Mouse (Mus musculus): Measurements from ENCODE around the gene Bpi. TPM values are rescaled to one million over a fixed set of nuclear protein-coding genes. Genes with fewer than 3 reads are reported as not detected.

The Bpi gene
- polyA plus RNA-seq, 1 experiment from 2014 or later, result not detected

GRCm38 (mm10) chr2:158225301-158225700 is 32.6 kb upstream of the Bpi start:
- Histone ChIP-seq H3K4me1 (no peaks in the 10 kb centered on the region; the same call in 1 of the 2 replicates), H3K9ac (no peak overlapping the region), H3K36me3 (no peaks in the 10 kb centered on the region), H3K9me3 (replicated peaks) (no peaks in the 10 kb centered on the region), H3K4me2 (no peak overlapping the region), H3K27me3 (replicated peaks) (peaks cover 50% of the 10 kb centered on the region), H3K27ac (no peak overlapping the region), H3K4me3 (no peak overlapping the region)
- 58% methylated on average over 5 of the region's 5 CpGs for WGBS (ENCODE audit: insufficient replicate concordance)
- ATAC-seq, result no peak

GRCm38 (mm10) chr2:158228670-158229502 is 29.0 kb upstream of the Bpi start, which contains the start of gene D630003M21Rik:
D630003M21Rik (minus strand) TSS chr2:158229222.
- no peak within 1 kb of the TSS for H3K27ac ChIP-seq

DNA sequence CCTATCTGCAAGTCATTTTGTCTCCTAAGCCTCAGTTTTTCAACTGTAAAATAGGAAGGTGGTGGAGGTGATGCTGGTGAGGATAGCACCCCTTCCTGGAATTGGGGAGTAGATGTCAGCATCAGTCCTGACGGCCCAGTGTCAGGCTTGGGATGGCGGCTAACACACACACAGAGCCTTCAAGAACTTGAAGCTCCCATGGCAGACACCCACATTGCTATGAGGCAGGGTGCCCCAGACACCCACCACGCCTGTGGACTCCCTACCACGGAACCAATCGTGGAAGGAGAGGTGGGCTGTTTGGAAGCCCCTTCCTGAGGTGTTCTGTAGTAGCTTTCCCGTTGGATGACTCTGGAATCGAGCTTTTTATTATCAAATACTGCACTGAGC is 28.4 kb upstream of the Bpi start:
- WGBS (ENCODE audit: insufficient replicate concordance), result 17% methylated on average over 7 of the region's 7 CpGs
- Histone ChIP-seq H3K9ac (no peak overlapping the region), H3K36me3 (no peaks in the 10 kb centered on the region), H3K4me1 (no peaks in the 10 kb centered on the region; the same call in 1 of the 2 replicates), H3K27ac (no peak overlapping the region), H3K27me3 (replicated peaks) (peaks cover 62% of the 10 kb centered on the region), H3K4me2 (peak overlapping the region; percentile 67), H3K4me3 (peak overlapping the region; percentile 39), H3K9me3 (replicated peaks) (no peaks in the 10 kb centered on the region)
- no peak for ATAC-seq

More at GRCm38 (mm10) chr2:158228670-158229502, 29.0 kb upstream of the Bpi start, which contains the start of gene D630003M21Rik:
- no peaks in the 10 kb centered on the region; the same call in 1 of the 2 replicates for H3K4me1 ChIP-seq
- H3K27me3 ChIP-seq (replicated peaks), result peaks cover 62% of the 10 kb centered on the region
- ATAC-seq, result peak; percentile 57
- no peaks in the 10 kb centered on the region for H3K9me3 ChIP-seq (replicated peaks)
- 2% methylated on average over 45 of the region's 55 CpGs for WGBS (ENCODE audit: insufficient replicate concordance)
- H3K36me3 ChIP-seq, result no peaks in the 10 kb centered on the region
- H3K4me3 ChIP-seq, result peak within 1 kb of the TSS; percentile 39
- peak within 1 kb of the TSS; percentile 67 for H3K4me2 ChIP-seq
- no peak within 1 kb of the TSS for H3K9ac ChIP-seq

- Histone ChIP-seq H3K9me3 (replicated peaks) (no peaks in the 10 kb centered on the region), H3K27ac (no peak overlapping the region), H3K4me1 (no peaks in the 10 kb centered on the region; the same call in 1 of the 2 replicates), H3K36me3 (no peaks in the 10 kb centered on the region), H3K4me3 (no peak overlapping the region), H3K27me3 (replicated peaks) (peaks cover 56% of the 10 kb centered on the region), H3K4me2 (no peak overlapping the region), H3K9ac (no peak overlapping the region)
- 60% methylated on average over 6 of the region's 6 CpGs for whole genome bisulfite sequencing (ENCODE audit: insufficient replicate concordance)
- ATAC-seq, result no peak
Observed at GRCm38 (mm10) chr2:158230617-158231016, 27.3 kb upstream of the Bpi start.

DNA sequence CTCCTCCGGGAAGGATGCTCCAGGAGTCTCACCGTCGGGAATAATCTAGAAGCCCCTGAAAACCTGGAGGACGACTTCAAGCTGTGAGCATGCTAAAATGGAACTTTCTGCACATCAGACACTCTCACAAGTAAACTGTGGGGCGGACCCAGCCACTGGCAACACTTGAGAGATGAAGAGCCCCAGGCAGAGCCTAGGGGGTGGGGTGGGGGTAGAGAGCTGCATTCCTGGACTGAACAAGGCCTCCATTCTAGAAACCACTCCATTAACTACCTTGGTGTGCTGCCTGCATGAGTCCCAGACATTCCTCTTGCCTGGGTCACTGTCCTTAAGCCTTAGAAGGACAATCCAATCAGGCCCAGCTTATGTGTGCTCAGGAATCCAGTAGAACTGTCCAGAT is 26.8 kb upstream of the Bpi start:
- no peak overlapping the region for H3K4me2 ChIP-seq
- H3K9ac ChIP-seq, result no peak overlapping the region
- no peaks in the 10 kb centered on the region for H3K9me3 ChIP-seq (replicated peaks)
- no peak overlapping the region for H3K27ac ChIP-seq
- H3K4me3 ChIP-seq, result no peak overlapping the region
- ATAC-seq, result no peak
- H3K4me1 ChIP-seq, result no peaks in the 10 kb centered on the region; the same call in 1 of the 2 replicates
- H3K36me3 ChIP-seq, result no peaks in the 10 kb centered on the region
- peaks cover 51% of the 10 kb centered on the region for H3K27me3 ChIP-seq (replicated peaks)
- 59% methylated on average over 5 of the region's 5 CpGs for WGBS (ENCODE audit: insufficient replicate concordance)

DNA sequence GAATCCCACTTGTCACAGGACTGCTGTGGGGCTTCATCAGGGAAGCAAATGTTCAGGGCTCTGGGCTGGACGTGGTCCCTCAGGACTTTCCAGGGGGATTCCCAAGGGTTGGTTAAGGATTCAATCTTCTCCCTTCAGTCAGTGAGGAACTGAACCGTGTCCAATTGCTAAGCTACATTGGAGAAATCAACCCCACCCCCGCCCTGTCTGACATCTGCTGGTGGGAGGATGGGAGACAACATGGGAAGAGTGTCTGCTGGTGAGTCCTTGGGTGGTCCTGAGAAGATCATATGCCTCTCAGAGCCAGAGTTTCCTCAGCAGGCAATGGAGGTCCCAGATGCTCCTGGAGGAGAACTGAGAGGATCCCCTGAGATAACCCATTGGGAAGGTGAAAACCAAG is 25.5 kb upstream of the Bpi start:
- H3K4me2 ChIP-seq, result no peak overlapping the region
- no peaks in the 10 kb centered on the region; the same call in 1 of the 2 replicates for H3K4me1 ChIP-seq
- no peak for ATAC-seq
- H3K27ac ChIP-seq, result no peak overlapping the region
- H3K9me3 ChIP-seq (replicated peaks), result no peaks in the 10 kb centered on the region
- no peak overlapping the region for H3K4me3 ChIP-seq
- H3K36me3 ChIP-seq, result no peaks in the 10 kb centered on the region
- 42% methylated on average over 3 of the region's 3 CpGs for WGBS (ENCODE audit: insufficient replicate concordance)
- no peak overlapping the region for H3K9ac ChIP-seq
- peaks cover 40% of the 10 kb centered on the region for H3K27me3 ChIP-seq (replicated peaks)

- no peak overlapping the region for H3K4me2 ChIP-seq
- no peaks in the 10 kb centered on the region; the same call in 1 of the 2 replicates for H3K4me1 ChIP-seq
- 26% methylated on average over 3 of the region's 3 CpGs for WGBS (ENCODE audit: insufficient replicate concordance)
- H3K4me3 ChIP-seq, result no peak overlapping the region
- H3K36me3 ChIP-seq, result no peaks in the 10 kb centered on the region
- H3K9ac ChIP-seq, result no peak overlapping the region
- ATAC-seq, result no peak
- H3K9me3 ChIP-seq (replicated peaks), result no peaks in the 10 kb centered on the region
- peaks cover 33% of the 10 kb centered on the region for H3K27me3 ChIP-seq (replicated peaks)
- H3K27ac ChIP-seq, result no peak overlapping the region
Observed at GRCm38 (mm10) chr2:158233106-158233505, 24.8 kb upstream of the Bpi start.

- H3K9ac ChIP-seq, result no peak overlapping the region
- H3K4me2 ChIP-seq, result no peak overlapping the region
- no peak overlapping the region for H3K4me3 ChIP-seq
- H3K36me3 ChIP-seq, result no peaks in the 10 kb centered on the region
- H3K9me3 ChIP-seq (replicated peaks), result no peaks in the 10 kb centered on the region
- H3K27ac ChIP-seq, result no peak overlapping the region
- no peaks in the 10 kb centered on the region for H3K4me1 ChIP-seq
- H3K27me3 ChIP-seq (replicated peaks), result no peaks in the 10 kb centered on the region
- ATAC-seq, result no peak
Observed at GRCm38 (mm10) chr2:158236698-158237097, 21.2 kb upstream of the Bpi start.

- Histone ChIP-seq H3K27me3 (replicated peaks) (0 out of 2 replicates have a peak, but pooled peaks cover 6% of the 10 kb centered on the region), H3K4me1 (no peaks in the 10 kb centered on the region), H3K27ac (no peak overlapping the region), H3K4me2 (no peak overlapping the region), H3K4me3 (no peak overlapping the region), H3K36me3 (no peaks in the 10 kb centered on the region), H3K9ac (no peak overlapping the region), H3K9me3 (replicated peaks) (no peaks in the 10 kb centered on the region)
- no peak for ATAC-seq
- WGBS (ENCODE audit: insufficient replicate concordance), result 76% methylated on average over 5 of the region's 5 CpGs
Observed at GRCm38 (mm10) chr2:158238101-158238500, 19.8 kb upstream of the Bpi start.

DNA sequence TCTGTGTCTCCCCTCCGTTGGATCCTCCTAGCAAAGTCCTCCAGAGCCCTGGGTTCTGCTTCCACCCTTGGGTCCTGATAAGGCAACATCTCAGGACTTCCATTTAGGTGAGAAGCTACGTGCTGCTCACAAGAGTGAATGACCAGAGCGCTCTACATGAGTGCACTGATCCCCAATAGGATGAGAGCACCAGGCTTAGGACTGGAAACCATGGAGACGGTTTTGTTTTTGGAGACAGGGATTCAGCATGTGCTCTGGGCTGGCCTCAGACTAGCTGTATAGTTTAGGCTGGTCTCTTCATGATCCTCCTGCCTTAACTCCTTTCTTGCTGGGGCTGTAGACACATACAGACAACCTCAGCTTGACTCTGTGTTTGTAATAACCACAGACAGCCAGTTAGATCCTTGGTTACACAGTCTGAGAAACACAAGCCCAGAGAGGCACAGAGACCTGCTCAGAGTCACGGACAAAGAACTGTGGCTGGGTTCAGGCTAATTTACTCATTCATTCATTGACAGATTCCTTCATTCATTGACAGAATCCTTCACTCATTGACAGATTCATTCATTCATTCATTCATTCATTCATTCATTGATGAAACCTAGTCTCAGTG is 16.7 kb upstream of the Bpi start:
- 57% methylated on average over 5 of the region's 5 CpGs for WGBS (ENCODE audit: insufficient replicate concordance)
- H3K4me2 ChIP-seq, result no peak overlapping the region
- no peaks in the 10 kb centered on the region; the same call in 1 of the 2 replicates for H3K4me1 ChIP-seq
- no peak overlapping the region for H3K9ac ChIP-seq
- H3K36me3 ChIP-seq, result no peaks in the 10 kb centered on the region
- H3K27ac ChIP-seq, result no peak overlapping the region
- H3K4me3 ChIP-seq, result no peak overlapping the region
- ATAC-seq, result no peak
- 0 out of 2 replicates have a peak, but pooled peaks cover 6% of the 10 kb centered on the region for H3K27me3 ChIP-seq (replicated peaks)
- H3K9me3 ChIP-seq (replicated peaks), result no peaks in the 10 kb centered on the region

DNA sequence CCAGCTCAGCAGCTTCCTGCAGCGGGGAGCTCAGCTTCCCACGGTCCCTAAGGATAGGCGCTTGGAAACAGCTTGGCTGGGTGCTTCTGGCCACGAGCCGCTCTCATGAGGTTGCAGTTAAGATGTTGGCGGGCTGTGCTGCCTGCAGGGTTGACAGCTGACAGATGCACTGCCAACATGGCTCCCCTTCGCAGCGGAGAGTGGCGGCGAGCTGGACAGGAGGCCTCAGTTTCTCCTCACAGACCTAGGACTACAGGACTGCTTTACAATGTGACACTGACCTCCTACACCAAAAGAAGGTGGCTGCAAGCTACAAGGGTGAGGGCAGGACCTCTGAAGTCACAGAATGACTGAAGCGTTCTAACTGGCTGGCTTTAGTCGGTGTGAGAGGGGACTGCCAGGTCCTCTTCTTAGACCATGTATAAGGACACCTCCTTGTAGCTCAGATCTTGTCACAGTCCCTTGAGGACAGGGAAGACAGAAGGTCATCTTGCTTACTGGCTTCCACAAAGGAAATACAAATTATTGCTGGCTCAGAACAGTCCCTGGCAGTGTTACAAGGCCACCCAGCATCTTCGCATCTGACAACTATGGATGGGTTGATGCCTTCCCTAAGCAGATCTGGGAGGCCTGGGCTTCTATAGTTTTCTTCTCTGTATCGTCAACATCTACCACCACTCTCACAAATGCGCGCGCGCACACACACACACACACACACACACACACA is 15.6 kb upstream of the Bpi start:
- H3K4me1 ChIP-seq, result no peaks in the 10 kb centered on the region; the same call in 1 of the 2 replicates
- H3K4me2 ChIP-seq, result no peak overlapping the region
- no peak for ATAC-seq
- H3K9me3 ChIP-seq (replicated peaks), result no peaks in the 10 kb centered on the region
- H3K36me3 ChIP-seq, result no peaks in the 10 kb centered on the region
- H3K27ac ChIP-seq, result no peak overlapping the region
- 69% methylated on average over 18 of the region's 18 CpGs for WGBS (ENCODE audit: insufficient replicate concordance)
- no peak overlapping the region for H3K4me3 ChIP-seq
- H3K27me3 ChIP-seq (replicated peaks), result 0 out of 2 replicates have a peak, but pooled peaks cover 6% of the 10 kb centered on the region
- H3K9ac ChIP-seq, result no peak overlapping the region
